Mouse (Mus musculus): ENCODE measurements around the gene Znhit1. TPM values are rescaled to one million over a fixed set of nuclear protein-coding genes. Genes with fewer than 3 reads are reported as not detected.
A peak's percentile ranks its signal among the peaks of the same experiment; 100 is the strongest.

Gene Znhit1
- polyA plus RNA-seq, 1 experiment from 2014 or later = 102 TPM

- peak overlapping the region; percentile 75 for H3K4me2 ChIP-seq
- peak overlapping the region; percentile 69 for H3K9ac ChIP-seq
- no peaks in the 10 kb centered on the region for H3K9me3 ChIP-seq (replicated peaks)
- no peaks in the 10 kb centered on the region for H3K27me3 ChIP-seq
- peak overlapping the region; percentile 90 for H3K27ac ChIP-seq
- peak; percentile 47 for ATAC-seq (replicated peaks; ENCODE audit: low FRiP score)
- H3K4me1 ChIP-seq = peaks cover 69% of the 10 kb centered on the region
- under 1% methylated on average over 10 of the region's 10 CpGs for WGBS
- H3K36me3 ChIP-seq = peaks cover 42% of the 10 kb centered on the region
- H3K4me3 ChIP-seq (replicated peaks) = peak overlapping the region; percentile 65
Observed at GRCm38 (mm10) chr5:136962501-136962900, 25.3 kb downstream of the Znhit1 start.

- peak; percentile 89 for ATAC-seq (replicated peaks; ENCODE audit: low FRiP score)
- H3K4me3 ChIP-seq (replicated peaks) = peak overlapping the region; percentile 65
- peaks cover 64% of the 10 kb centered on the region for H3K4me1 ChIP-seq
- H3K36me3 ChIP-seq = peaks cover 46% of the 10 kb centered on the region
- H3K9ac ChIP-seq = peak overlapping the region; percentile 69
- peak overlapping the region; percentile 90 for H3K27ac ChIP-seq
- H3K27me3 ChIP-seq = no peaks in the 10 kb centered on the region
- WGBS = 0% methylated on average over 20 of the region's 20 CpGs
- peak overlapping the region; percentile 75 for H3K4me2 ChIP-seq
- H3K9me3 ChIP-seq (replicated peaks) = no peaks in the 10 kb centered on the region
Observed at GRCm38 (mm10) chr5:136961983-136962461, 25.8 kb downstream of the Znhit1 start.

- Histone ChIP-seq H3K27ac (peak overlapping the region; percentile 90), H3K4me3 (replicated peaks) (peak overlapping the region; percentile 65), H3K9me3 (replicated peaks) (no peaks in the 10 kb centered on the region), H3K4me1 (peaks cover 61% of the 10 kb centered on the region), H3K36me3 (peaks cover 51% of the 10 kb centered on the region), H3K9ac (peak overlapping the region; percentile 69; the same call in 1 of the 2 replicates), H3K4me2 (peak overlapping the region; percentile 75), H3K27me3 (no peaks in the 10 kb centered on the region)
- WGBS = 20% methylated on average over 5 of the region's 5 CpGs
- ATAC-seq (replicated peaks; ENCODE audit: low FRiP score) = peak; percentile 1; the same call in 1 of the 2 replicates
Observed at GRCm38 (mm10) chr5:136961334-136961982, 26.4 kb downstream of the Znhit1 start.

GRCm38 (mm10) chr5:136960053-136960452 lies 27.8 kb downstream of the Znhit1 start:
- Histone ChIP-seq H3K4me3 (replicated peaks) (no peak overlapping the region), H3K4me1 (peaks cover 47% of the 10 kb centered on the region), H3K36me3 (peaks cover 44% of the 10 kb centered on the region), H3K4me2 (no peak overlapping the region), H3K27me3 (no peaks in the 10 kb centered on the region), H3K9ac (no peak overlapping the region), H3K27ac (peak overlapping the region; percentile 91), H3K9me3 (replicated peaks) (no peaks in the 10 kb centered on the region)
- ATAC-seq (replicated peaks; ENCODE audit: low FRiP score) = no peak
- WGBS = 94% methylated on average over 6 of the region's 6 CpGs

- Histone ChIP-seq H3K36me3 (peaks cover 34% of the 10 kb centered on the region), H3K9ac (no peak overlapping the region), H3K4me2 (peak overlapping the region; percentile 32), H3K27me3 (no peaks in the 10 kb centered on the region), H3K4me3 (replicated peaks) (no peak overlapping the region), H3K27ac (peak overlapping the region; percentile 91), H3K4me1 (peaks cover 46% of the 10 kb centered on the region), H3K9me3 (replicated peaks) (no peaks in the 10 kb centered on the region)
- WGBS = 34% methylated on average over 5 of the region's 5 CpGs
- ATAC-seq (replicated peaks; ENCODE audit: low FRiP score) = peak; percentile 33; the same call in 1 of the 2 replicates
Observed at GRCm38 (mm10) chr5:136958991-136959605, 28.7 kb downstream of the Znhit1 start.

GRCm38 (mm10) chr5:136957250-136957649 lies 30.6 kb downstream of the Znhit1 start:
- ATAC-seq (replicated peaks; ENCODE audit: low FRiP score) = no peak
- 96% methylated on average over 1 of the region's 1 CpGs for WGBS
- no peaks in the 10 kb centered on the region for H3K27me3 ChIP-seq
- H3K9ac ChIP-seq = no peak overlapping the region
- H3K27ac ChIP-seq = no peak overlapping the region
- peaks cover 22% of the 10 kb centered on the region for H3K36me3 ChIP-seq
- no peak overlapping the region for H3K4me2 ChIP-seq
- no peak overlapping the region for H3K4me3 ChIP-seq (replicated peaks)
- peaks cover 44% of the 10 kb centered on the region for H3K4me1 ChIP-seq
- no peaks in the 10 kb centered on the region for H3K9me3 ChIP-seq (replicated peaks)

- H3K4me1 ChIP-seq = peaks cover 37% of the 10 kb centered on the region
- H3K9ac ChIP-seq = no peak overlapping the region
- H3K27me3 ChIP-seq = no peaks in the 10 kb centered on the region
- no peak overlapping the region for H3K4me2 ChIP-seq
- no peak overlapping the region for H3K27ac ChIP-seq
- no peak overlapping the region for H3K4me3 ChIP-seq (replicated peaks)
- ATAC-seq (replicated peaks; ENCODE audit: low FRiP score) = no peak
- WGBS = 81% methylated on average over 4 of the region's 4 CpGs
- no peaks in the 10 kb centered on the region for H3K9me3 ChIP-seq (replicated peaks)
- peaks cover 21% of the 10 kb centered on the region for H3K36me3 ChIP-seq
Observed at GRCm38 (mm10) chr5:136955622-136956021, 32.2 kb downstream of the Znhit1 start.

GRCm38 (mm10) chr5:136953440-136953951 lies 34.3 kb downstream of the Znhit1 start:
- ATAC-seq (replicated peaks; ENCODE audit: low FRiP score) = peak; percentile 52
- Histone ChIP-seq H3K27ac (peak overlapping the region; percentile 87), H3K4me1 (peaks cover 22% of the 10 kb centered on the region), H3K27me3 (no peaks in the 10 kb centered on the region), H3K36me3 (peaks cover 19% of the 10 kb centered on the region), H3K9me3 (replicated peaks) (no peaks in the 10 kb centered on the region), H3K9ac (peak overlapping the region; percentile 83), H3K4me3 (replicated peaks) (peak overlapping the region; percentile 85), H3K4me2 (peak overlapping the region; percentile 75)
- 2% methylated on average over 12 of the region's 12 CpGs for WGBS

GRCm38 (mm10) chr5:136953015-136953414 lies 34.8 kb downstream of the Znhit1 start, which contains the start of gene Fis1:
Fis1 (plus strand) TSS chr5:136953275.
- H3K4me2 ChIP-seq = peak within 1 kb of the TSS; percentile 75
- under 1% methylated on average over 23 of the region's 23 CpGs for WGBS
- H3K9me3 ChIP-seq (replicated peaks) = no peaks in the 10 kb centered on the region
- peak within 1 kb of the TSS; percentile 83 for H3K9ac ChIP-seq
- peaks cover 19% of the 10 kb centered on the region for H3K36me3 ChIP-seq
- ATAC-seq (replicated peaks; ENCODE audit: low FRiP score) = peak; percentile 100
- no peaks in the 10 kb centered on the region for H3K27me3 ChIP-seq
- H3K27ac ChIP-seq = peak within 1 kb of the TSS; percentile 87
- peaks cover 20% of the 10 kb centered on the region for H3K4me1 ChIP-seq
- peak within 1 kb of the TSS; percentile 85 for H3K4me3 ChIP-seq (replicated peaks)

GRCm38 (mm10) chr5:136952153-136952552 lies 35.7 kb downstream of the Znhit1 start:
- H3K4me3 ChIP-seq (replicated peaks) = peak overlapping the region; percentile 85; the same call in 1 of the 2 replicates
- no peaks in the 10 kb centered on the region for H3K27me3 ChIP-seq
- no peaks in the 10 kb centered on the region for H3K9me3 ChIP-seq (replicated peaks)
- peaks cover 20% of the 10 kb centered on the region for H3K4me1 ChIP-seq
- H3K27ac ChIP-seq = no peak overlapping the region
- H3K4me2 ChIP-seq = peak overlapping the region; percentile 75; the same call in 1 of the 2 replicates
- H3K36me3 ChIP-seq = peaks cover 12% of the 10 kb centered on the region; the same call in 1 of the 2 replicates
- no peak overlapping the region for H3K9ac ChIP-seq
- 80% methylated on average over 4 of the region's 4 CpGs for WGBS
- ATAC-seq (replicated peaks; ENCODE audit: low FRiP score) = no peak

- Histone ChIP-seq H3K9ac (no peak overlapping the region), H3K4me1 (peaks cover 17% of the 10 kb centered on the region), H3K36me3 (0 out of 2 replicates have a peak, but pooled peaks cover 1% of the 10 kb centered on the region), H3K27ac (no peak overlapping the region), H3K9me3 (replicated peaks) (no peaks in the 10 kb centered on the region), H3K4me2 (no peak overlapping the region), H3K27me3 (no peaks in the 10 kb centered on the region), H3K4me3 (replicated peaks) (no peak overlapping the region)
- WGBS = 94% methylated on average over 6 of the region's 6 CpGs
- ATAC-seq (replicated peaks; ENCODE audit: low FRiP score) = no peak
Observed at GRCm38 (mm10) chr5:136950521-136950920, 37.3 kb downstream of the Znhit1 start.
